Mouse (Mus musculus): ENCODE measurements around the gene Pde4b.

- no peak for TF ChIP-seq CTCF (IDR thresholded peaks at IDR 0.05; ENCODE audit: control insufficient read depth, insufficient read depth, insufficient read length)
- no peak for TF ChIP-seq MYOG (IDR thresholded peaks at IDR 0.05; ENCODE audit: control insufficient read depth, extremely low read depth, insufficient read length)
- TF ChIP-seq USF1 (IDR thresholded peaks at IDR 0.05; ENCODE audit: low read depth): no peak
- TF ChIP-seq CEBPB (IDR thresholded peaks at IDR 0.05; ENCODE audit: low read depth): no peak
- no peak for TF ChIP-seq MAX (IDR thresholded peaks at IDR 0.05)
- TF ChIP-seq FOSL1 (IDR thresholded peaks at IDR 0.05; ENCODE audit: insufficient read depth, low read length, poor library complexity, severe bottlenecking): no peak
- no peak for TF ChIP-seq MYOD1 (IDR thresholded peaks at IDR 0.05; ENCODE audit: control insufficient read depth, insufficient read length, low read depth)
These were observed 399.0 kb downstream of the Pde4b start for GRCm38 (mm10) chr4:102486134-102486920.

All from C2C12 (cell line).